Mouse (Mus musculus) lung, postnatal 4 days (tissue): ENCODE results near the gene Prss43.

Experiments used
- DNase-seq, 2 experiments: peaks; one replicate each; pipeline ENCODE4 v3.0.0; 2021

Gene Prss43

GRCm38 (mm10) chr9:110841438-110841837 lies 14.9 kb downstream of the Prss43 start:
- DNase-seq: peak in 1 of 2 experiments; percentile 16

- no peak for DNase-seq
Measured at GRCm38 (mm10) chr9:110844206-110844605, 17.7 kb downstream of the Prss43 start, which contains the start of gene Prss46. Gene Prss46, plus strand, starts transcription at chr9:110844506.

- no peak for DNase-seq
Measured at GRCm38 (mm10) chr9:110849162-110849561, 22.7 kb downstream of the Prss43 start.

- DNase-seq: no peak
Measured at GRCm38 (mm10) chr9:110855903-110856302, 29.4 kb downstream of the Prss43 start.

GRCm38 (mm10) chr9:110856920-110857319 lies 30.4 kb downstream of the Prss43 start:
- DNase-seq: no peak

- DNase-seq: no peak
Measured at GRCm38 (mm10) chr9:110857781-110858472, 31.4 kb downstream of the Prss43 start, which contains the start of gene Prss50. Gene Prss50, plus strand, starts transcription at chr9:110857967.

- no peak for DNase-seq
Measured at GRCm38 (mm10) chr9:110858523-110858922, 32.0 kb downstream of the Prss43 start.

GRCm38 (mm10) chr9:110858967-110859596 lies 32.6 kb downstream of the Prss43 start:
- DNase-seq: no peak

GRCm38 (mm10) chr9:110871030-110871429 lies 44.5 kb downstream of the Prss43 start:
- peak in 1 of 2 experiments; percentile 72 for DNase-seq

GRCm38 (mm10) chr9:110873681-110874659 lies 47.5 kb downstream of the Prss43 start:
- DNase-seq: peak; percentile 60 to 73

GRCm38 (mm10) chr9:110874660-110875191 lies 48.2 kb downstream of the Prss43 start:
- no peak for DNase-seq

GRCm38 (mm10) chr9:110875288-110875695 lies 48.8 kb downstream of the Prss43 start:
- no peak for DNase-seq

- DNase-seq: no peak
Measured at GRCm38 (mm10) chr9:110877353-110877752, 50.9 kb downstream of the Prss43 start.

GRCm38 (mm10) chr9:110877888-110878287 lies 51.4 kb downstream of the Prss43 start:
- DNase-seq: peak in 1 of 2 experiments; percentile 61

- no peak for DNase-seq
Measured at GRCm38 (mm10) chr9:110879191-110879920, 52.9 kb downstream of the Prss43 start, which contains the start of gene Als2cl. Gene Als2cl, plus strand, starts transcription at chr9:110879870.

GRCm38 (mm10) chr9:110879998-110880561 lies 53.6 kb downstream of the Prss43 start, which contains the start of gene Tmie:
Gene Tmie, minus strand, starts transcription at chr9:110880113.
- DNase-seq: peak; percentile 87 to 93

- peak; percentile 59 to 82 for DNase-seq
Measured at GRCm38 (mm10) chr9:110880772-110881171, 54.3 kb downstream of the Prss43 start.
